Mouse (Mus musculus): ENCODE measurements around the gene Mafg.

DNA sequence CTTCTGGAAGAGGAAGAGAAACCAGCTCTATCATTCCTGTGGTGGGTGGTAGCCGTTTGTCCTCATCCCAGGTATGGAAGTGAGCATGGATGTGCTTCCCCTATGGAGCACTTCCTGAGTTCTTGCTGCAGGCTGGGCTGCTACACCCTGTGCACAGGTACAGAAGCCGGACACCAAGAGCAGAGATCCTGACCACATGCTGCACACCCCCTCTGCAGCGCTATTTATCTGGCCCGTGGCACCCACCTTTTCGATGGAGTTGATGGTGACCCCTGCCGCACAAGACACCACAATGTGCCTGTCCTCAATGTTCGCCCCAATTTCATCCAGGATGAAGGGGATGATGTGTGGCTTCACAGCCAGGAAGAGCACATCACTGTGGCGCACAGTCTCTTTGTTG is 8.5 kb upstream of the Mafg start:
- TF ChIP-seq CTCF (conservative IDR thresholded peaks at IDR 0.05; ENCODE audit: low read length) (no peak), NANOG (IDR thresholded peaks at IDR 0.05; ENCODE audit: borderline replicate concordance, low read length) (no peak), POU5F1 (IDR thresholded peaks at IDR 0.05; ENCODE audit: borderline replicate concordance, low read length) (no peak)

All from E14TG2a.4 (cell line).